20 mouse cellular contexts compared by ENCODE assay signal in the genomic region with DNA sequence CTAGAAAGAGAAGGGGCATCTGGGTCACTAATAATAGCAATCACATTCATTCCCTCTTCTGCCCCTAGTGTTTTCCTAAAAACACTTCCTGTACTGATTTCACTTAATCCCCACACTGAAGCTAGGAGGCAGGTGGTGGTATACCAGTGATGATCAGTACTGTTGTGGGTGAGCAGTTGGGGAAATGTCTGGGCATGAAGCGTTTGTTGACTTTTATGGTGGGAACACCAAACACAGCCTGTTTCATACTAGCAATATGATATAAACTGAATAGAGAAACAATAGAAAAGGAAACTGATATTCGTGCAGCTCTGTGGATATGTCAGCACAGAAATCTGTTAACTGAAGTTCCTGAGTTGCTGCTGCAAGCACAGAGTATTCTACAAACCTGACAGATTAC.
DNase-seq lines count a peak whose midpoint lies in the region; ATAC-seq lines count a peak whose summit lies in the region.
"Had no signal": no experiment of that assay in that cellular context is flagged by ENCODE, and none has a peak within 500 bp of the region (broad histone marks: within the 10 kb centered on the region; RNA-seq: fewer than 3 reads in every experiment).

No protein-coding gene starts in this region.

- no peaks in the 10 kb centered on the region for H3K36me3 ChIP-seq in hindbrain, embryonic 14.5 days (replicated peaks; ENCODE audit: control insufficient read depth, insufficient read depth)
- H3K36me3 ChIP-seq in hindbrain, embryonic 16.5 days (ENCODE audit: control insufficient read depth, insufficient read depth, low read length) = no peaks in the 10 kb centered on the region
- H3K36me3 ChIP-seq: embryonic facial prominence, embryonic 13.5 days; heart, embryonic 15.5 days had no signal

- H3K27me3 ChIP-seq in hindbrain, embryonic 14.5 days (ENCODE audit: control insufficient read depth, insufficient read depth, low read length) = no peaks in the 10 kb centered on the region
- H3K27me3 ChIP-seq in hindbrain, embryonic 16.5 days (replicated peaks; ENCODE audit: control insufficient read depth, insufficient read depth, low read length) = no peaks in the 10 kb centered on the region
- H3K27me3 ChIP-seq: CH12.LX; embryonic facial prominence, embryonic 13.5 days; heart, embryonic 15.5 days had no signal

- H3K9ac ChIP-seq in hindbrain, embryonic 14.5 days = no peak overlapping the region
- H3K9ac ChIP-seq in hindbrain, embryonic 16.5 days (ENCODE audit: low read depth, low read length) = no peak overlapping the region
- H3K9ac ChIP-seq: embryonic facial prominence, embryonic 13.5 days; forebrain, embryonic 13.5 days; heart, embryonic 15.5 days had no signal

- no peak for ATAC-seq in hindbrain, embryonic 14.5 days (ENCODE audit: low FRiP score)
- ATAC-seq in hindbrain, embryonic 16.5 days = no peak
- ATAC-seq: activated CD4-positive, CD25-positive, alpha-beta regulatory T cell, adult 4 months; hindbrain, postnatal 0 days; Patski had no signal

- H3K4me2 ChIP-seq in hindbrain, embryonic 14.5 days (replicated peaks) = no peak overlapping the region
- no peak overlapping the region for H3K4me2 ChIP-seq in hindbrain, embryonic 16.5 days (ENCODE audit: low read length)
- H3K4me2 ChIP-seq: embryonic facial prominence, embryonic 13.5 days; forebrain, embryonic 13.5 days; heart, embryonic 11.5 days; heart, embryonic 15.5 days had no signal

- H3K27ac ChIP-seq in hindbrain, embryonic 14.5 days = 0 out of 2 replicates have a peak overlapping the region, but pooled peaks have one; percentile 4
- no peak overlapping the region for H3K27ac ChIP-seq in hindbrain, embryonic 16.5 days (ENCODE audit: low read depth, low read length)
- H3K27ac ChIP-seq: embryonic facial prominence, embryonic 13.5 days; forebrain, embryonic 13.5 days; heart, adult 2 months; heart, embryonic 15.5 days; hindbrain, postnatal 0 days had no signal

- H3K4me3 ChIP-seq in hindbrain, embryonic 14.5 days (replicated peaks; ENCODE audit: low read length) = no peak overlapping the region
- H3K4me3 ChIP-seq in hindbrain, embryonic 16.5 days (ENCODE audit: low read length) = no peak overlapping the region
- H3K4me3 ChIP-seq: embryonic facial prominence, embryonic 13.5 days; forebrain, embryonic 13.5 days; heart, adult 2 months; heart, embryonic 15.5 days had no signal

- WGBS in hindbrain, embryonic 14.5 days = 91% methylated on average over 2 of the region's 2 CpGs
- 88% methylated on average over 2 of the region's 2 CpGs for WGBS in hindbrain, embryonic 16.5 days

- no peak for DNase-seq in hindbrain, embryonic 14.5 days (ENCODE audit: low spot score)
- peak; percentile 4 to 62 for DNase-seq in layer of hippocampus, adult 18-20 months (ENCODE audit: low spot score in 2 of 2)
- no peak for DNase-seq in layer of hippocampus, postnatal 10 days (ENCODE audit: low spot score in 2 of 2)
- peak; percentile 11 for DNase-seq in layer of hippocampus, adult 9-10 months (ENCODE audit: low spot score)
- no peak for DNase-seq in heart, adult 18-20 months
- DNase-seq: adrenal gland, postnatal 14 days; cerebellum, adult 11-12 months; cerebellum, adult 9-10 months; cerebellum, postnatal 36 days; heart, adult 2 months; heart, postnatal 14 days had no signal

- 0 out of 2 replicates have a peak, but pooled peaks cover 15% of the 10 kb centered on the region for H3K4me1 ChIP-seq in hindbrain, embryonic 14.5 days (replicated peaks; ENCODE audit: control insufficient read depth, insufficient read depth, low read length)
- no peaks in the 10 kb centered on the region for H3K4me1 ChIP-seq in hindbrain, embryonic 16.5 days (ENCODE audit: control insufficient read depth, insufficient read depth, low read depth, low read length)
- H3K4me1 ChIP-seq: heart, embryonic 15.5 days had no signal

- H3K9me3 ChIP-seq in hindbrain, embryonic 14.5 days (ENCODE audit: control insufficient read depth, low read length) = no peaks in the 10 kb centered on the region
- H3K9me3 ChIP-seq in hindbrain, embryonic 16.5 days (ENCODE audit: control insufficient read depth, low read length) = no peaks in the 10 kb centered on the region
- H3K9me3 ChIP-seq: embryonic facial prominence, embryonic 13.5 days; forebrain, embryonic 13.5 days; heart, embryonic 15.5 days had no signal

Comparison
In these comparisons a context has a peak if more than half of its experiments do, and no peak if none do; other contexts are left out.
1. DNase-seq: peak in layer of hippocampus, adult 18-20 months (2 of 2) and layer of hippocampus, adult 9-10 months (single experiment); none in hindbrain, embryonic 14.5 days (single experiment), layer of hippocampus, postnatal 10 days (0 of 2) and heart, adult 18-20 months (0 of 2).